Mouse (Mus musculus) spleen, adult 2 months (tissue): ENCODE measurements around the gene Gtse1.

Experiments
- CTCF ChIP-seq: fragments of 200-500 bp; IDR thresholded peaks from 2 replicates; pipeline ENCODE4 v1.5.1; 2011; ENCODE audit warnings: mild to moderate bottlenecking, inconsistent platforms; ENCODE audit not compliant: insufficient read depth, insufficient read length, insufficient replicate concordance; ENCODE audit errors: extremely low read depth
- POLR2A ChIP-seq: fragments of 200-500 bp; IDR thresholded peaks from 2 replicates; pipeline ENCODE4 v1.6.1; 2011; ENCODE audit warnings: low read depth, low read length, inconsistent platforms

DNA sequence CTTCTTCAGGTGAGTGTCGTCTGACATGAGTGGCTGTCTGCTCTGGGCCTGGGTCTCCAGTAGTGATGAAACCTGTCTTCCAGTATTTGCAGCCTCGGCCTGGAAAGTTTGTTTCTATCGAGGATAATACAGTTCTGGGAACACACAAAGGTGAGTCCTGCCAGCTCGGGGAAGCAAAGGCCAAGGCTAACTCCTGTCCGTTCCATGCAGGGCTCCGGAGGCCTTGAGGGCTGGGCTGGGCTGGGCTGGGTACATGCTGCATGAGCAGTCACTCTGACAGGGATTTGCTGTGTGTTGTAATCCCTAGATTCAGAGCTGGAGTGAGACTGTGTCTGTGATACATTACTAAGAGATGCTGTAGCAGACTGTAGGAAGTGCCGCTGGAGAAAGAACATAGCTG is 34.3 kb downstream of the Gtse1 start:
- no peak for TF ChIP-seq CTCF
- TF ChIP-seq POLR2A, result no peak
